Mouse (Mus musculus) liver, adult 2 months (tissue): Measurements from ENCODE around the gene Tmed8.

Experiments used
- CTCF ChIP-seq: fragments of 200-500 bp; IDR thresholded peaks from 2 replicates; pipeline ENCODE4 v1.5.1; 2011; ENCODE audit warnings: low read depth, low read length, control low read depth
- POLR2A ChIP-seq: fragments of 200-500 bp; IDR thresholded peaks from 2 replicates; pipeline ENCODE4 v1.6.1; 2011; ENCODE audit warnings: low read length, control low read depth; ENCODE audit not compliant: insufficient read depth; ENCODE audit errors: extremely low read depth

DNA sequence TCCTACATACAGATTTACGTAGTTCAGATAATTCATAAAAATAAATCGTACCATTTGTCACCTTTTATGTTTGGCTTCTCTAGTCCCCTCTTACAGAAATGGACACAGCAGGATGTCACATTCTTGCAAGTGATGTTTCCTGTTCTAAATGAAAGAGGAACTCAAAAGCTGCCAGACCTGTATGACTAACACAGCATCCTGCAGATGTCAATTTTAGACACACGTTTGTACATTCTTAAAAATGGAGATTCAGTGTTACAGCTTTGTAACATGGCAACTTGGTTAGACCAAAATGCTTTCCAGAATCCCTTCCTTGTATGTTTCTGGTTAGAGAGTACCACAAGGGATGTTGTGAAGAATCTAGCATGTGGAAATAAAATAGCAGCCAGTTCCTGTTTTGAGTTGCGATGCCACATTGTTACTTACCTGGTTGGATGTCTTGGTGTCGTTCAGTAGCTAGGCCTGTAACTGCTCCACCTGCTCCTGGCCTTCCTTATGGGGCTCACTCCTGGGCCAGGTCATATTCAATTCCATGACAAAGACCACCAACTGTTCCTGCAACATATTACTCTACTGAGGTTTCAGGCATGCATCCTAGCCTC lies 36.7 kb upstream of the Tmed8 start:
- TF ChIP-seq POLR2A (no peak), CTCF (no peak)
